Mouse (Mus musculus) lung, postnatal 0 days (tissue): ENCODE measurements around the gene Gm21981. TPM values are rescaled to one million over a fixed set of nuclear protein-coding genes. Genes with fewer than 3 reads are reported as not detected.

Experiments
- ATAC-seq: fragments of 200-750 bp; cut with Nextera tagmentation; 2 replicates; pipeline ENCODE4 v1.8.0; 2017; ENCODE audit warnings: moderate library complexity
- DNase-seq: peaks from one replicate; pipeline ENCODE4 v3.0.0-alpha.2; 2016; ENCODE audit warnings: low spot score
- H3K27ac ChIP-seq: fragments of 300-500 bp; sonication (generic); 2 replicates; pipeline ENCODE4 v1.5.1; 2014; ENCODE audit warnings: antibody characterized with exemption, mild to moderate bottlenecking, low read length, mixed read lengths
- H3K27me3 ChIP-seq: fragments of 300-500 bp; sonication (generic); replicated peaks from 2 replicates; pipeline ENCODE4 v1.6.1; 2014; ENCODE audit warnings: low read length, mixed read lengths; ENCODE audit not compliant: insufficient read depth
- H3K36me3 ChIP-seq: fragments of 300-500 bp; sonication (generic); 2 replicates; pipeline ENCODE4 v1.6.1; 2014; ENCODE audit warnings: low read length, mixed read lengths; ENCODE audit not compliant: insufficient read depth
- H3K4me1 ChIP-seq: fragments of 300-500 bp; sonication (generic); 2 replicates; pipeline ENCODE4 v1.6.1; 2014; ENCODE audit warnings: antibody characterized with exemption, low read depth, low read length, mixed read lengths; ENCODE audit not compliant: insufficient read depth
- H3K4me2 ChIP-seq: fragments of 300-500 bp; sonication (generic); replicated peaks from 2 replicates; pipeline ENCODE4 v1.6.1; 2014; ENCODE audit warnings: low read depth, mild to moderate bottlenecking, low read length, moderate library complexity, mixed read lengths
- H3K4me3 ChIP-seq: fragments of 300-500 bp; sonication (generic); 2 replicates; pipeline ENCODE4 v1.5.1; 2014; ENCODE audit warnings: low read depth, low read length
- H3K9ac ChIP-seq: fragments of 300-500 bp; sonication (generic); replicated peaks from 2 replicates; pipeline ENCODE4 v1.6.1; 2014; ENCODE audit warnings: low read depth, mild to moderate bottlenecking
- H3K9me3 ChIP-seq: fragments of 300-500 bp; sonication (generic); 2 replicates; pipeline ENCODE4 v1.6.1; 2016; ENCODE audit warnings: low read length, mixed read lengths
- CTCF ChIP-seq: IDR thresholded peaks from 2 replicates; pipeline ENCODE4 v1.5.1; 2016; ENCODE audit warnings: antibody characterized with exemption, mild to moderate bottlenecking
- EP300 ChIP-seq: IDR thresholded peaks from 2 replicates; pipeline ENCODE4 v1.6.1; 2016; ENCODE audit warnings: antibody characterized with exemption, mild to moderate bottlenecking, control low read depth
- WGBS: fragments of 180-500 bp; shearing (Covaris S2); extraction: QIAGEN DNeasy Blood & Tissue Kit; methylation state at CpG from one replicate; pipeline ENCODE4 v1.1.7; 2014; 5-methylcytosine and 5-hydroxymethylcytosine counted together
- polyA plus RNA-seq: library from polyadenylated mRNA; unstranded; fragments of >200 nt; fragmentation: Nextera tagmentation; extraction: Ambion mirVana; gene quantifications from 2 replicates; pipeline ENCODE4 v1.2.1, GENCODE M21; 2015

Gm21981 gene
- polyA plus RNA-seq, 1 experiment from 2014 or later = 0.18 TPM

DNA sequence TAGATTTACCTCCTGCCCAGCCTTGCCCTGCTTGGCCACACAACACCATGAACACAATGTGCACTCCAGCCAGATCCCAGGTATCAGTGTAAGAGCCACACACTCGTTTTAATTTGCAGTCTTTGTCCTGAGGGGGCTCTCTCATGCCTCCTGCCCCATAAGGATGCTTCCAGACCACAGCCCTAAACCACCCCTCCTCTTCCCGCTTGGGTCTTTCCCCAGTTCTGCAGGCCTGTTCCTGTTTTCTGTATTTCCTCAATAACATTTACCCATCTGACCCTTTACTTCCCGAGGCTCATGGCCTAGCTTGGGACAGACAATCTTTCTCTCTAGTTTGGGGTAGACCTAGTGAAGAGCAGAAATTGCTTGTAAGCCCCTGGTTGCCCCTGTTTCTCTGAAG, 20.8 kb upstream of the Gm21981 start:
- no peak for ATAC-seq
- no peaks in the 10 kb centered on the region for H3K36me3 ChIP-seq
- H3K4me3 ChIP-seq = no peak overlapping the region

DNA sequence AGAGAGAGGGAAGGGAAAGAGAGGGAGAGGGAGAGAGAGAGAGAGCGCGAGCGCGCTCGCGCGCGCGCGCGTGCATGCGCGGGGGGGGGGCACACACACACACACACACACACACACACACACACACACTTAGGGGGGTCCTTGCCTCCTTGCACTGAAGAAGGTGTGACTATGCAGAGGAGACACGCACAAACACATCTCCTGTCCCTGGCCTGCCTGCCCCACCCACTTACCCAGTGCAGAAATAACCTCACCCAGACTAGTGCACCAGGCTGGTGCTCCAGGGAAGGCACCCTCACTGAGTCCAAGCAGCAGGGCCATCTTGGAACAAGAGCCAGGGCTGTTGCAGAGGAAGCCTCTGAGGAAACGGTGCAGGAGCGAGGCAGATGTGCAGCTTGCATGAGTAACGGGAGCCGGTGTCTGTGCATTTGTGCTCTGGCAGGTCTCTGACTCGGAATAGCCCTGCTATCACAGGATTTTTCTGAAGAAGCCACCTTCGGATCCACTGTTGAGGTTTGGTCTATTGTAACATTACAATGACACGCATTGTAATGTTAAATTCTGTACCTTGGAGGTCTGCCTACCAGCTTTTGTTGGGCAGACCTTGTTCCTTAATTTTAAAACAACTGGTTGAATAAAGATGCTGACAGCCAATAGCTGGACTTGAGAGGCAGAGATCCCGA, 18.8 kb upstream of the Gm21981 start:
- no peak for TF ChIP-seq CTCF
- no peak for TF ChIP-seq EP300
- ATAC-seq = no peak
- 69% methylated on average over 9 of the region's 22 CpGs for WGBS

More for the DNA sequence above, 20.8 kb upstream of the Gm21981 start:
- TF ChIP-seq EP300 = no peak
- TF ChIP-seq CTCF = no peak
- Histone ChIP-seq H3K4me1 (no peaks in the 10 kb centered on the region), H3K9me3 (no peaks in the 10 kb centered on the region), H3K27me3 (no peaks in the 10 kb centered on the region), H3K9ac (no peak overlapping the region), H3K27ac (no peak overlapping the region), H3K4me2 (no peak overlapping the region)
- 40% methylated on average over 3 of the region's 3 CpGs for WGBS
- DNase-seq = no peak

GRCm38 (mm10) chr17:47711883-47712282, 17.6 kb upstream of the Gm21981 start:
- TF ChIP-seq EP300 (no peak), CTCF (no peak)
- Histone ChIP-seq H3K27me3 (no peaks in the 10 kb centered on the region), H3K36me3 (no peaks in the 10 kb centered on the region), H3K4me1 (no peaks in the 10 kb centered on the region), H3K4me3 (no peak overlapping the region), H3K4me2 (no peak overlapping the region), H3K9ac (no peak overlapping the region), H3K27ac (no peak overlapping the region), H3K9me3 (no peaks in the 10 kb centered on the region)
- WGBS = 42% methylated on average over 6 of the region's 6 CpGs
- ATAC-seq (no peak), DNase-seq (no peak)

More for the DNA sequence above, 18.8 kb upstream of the Gm21981 start:
- Histone ChIP-seq H3K4me3 (no peak overlapping the region), H3K27ac (no peak overlapping the region), H3K4me2 (no peak overlapping the region), H3K36me3 (no peaks in the 10 kb centered on the region), H3K9me3 (no peaks in the 10 kb centered on the region), H3K27me3 (no peaks in the 10 kb centered on the region), H3K4me1 (no peaks in the 10 kb centered on the region), H3K9ac (no peak overlapping the region)
- no peak for DNase-seq

- DNase-seq (no peak), ATAC-seq (no peak)
- Histone ChIP-seq H3K36me3 (no peaks in the 10 kb centered on the region), H3K9me3 (no peaks in the 10 kb centered on the region), H3K9ac (no peak overlapping the region), H3K4me2 (no peak overlapping the region), H3K27me3 (no peaks in the 10 kb centered on the region), H3K4me1 (no peaks in the 10 kb centered on the region), H3K27ac (no peak overlapping the region), H3K4me3 (no peak overlapping the region)
- TF ChIP-seq EP300 (no peak), CTCF (no peak)
- WGBS = 54% methylated on average over 3 of the region's 3 CpGs
Observed at GRCm38 (mm10) chr17:47710036-47710435, 15.8 kb upstream of the Gm21981 start.

DNA sequence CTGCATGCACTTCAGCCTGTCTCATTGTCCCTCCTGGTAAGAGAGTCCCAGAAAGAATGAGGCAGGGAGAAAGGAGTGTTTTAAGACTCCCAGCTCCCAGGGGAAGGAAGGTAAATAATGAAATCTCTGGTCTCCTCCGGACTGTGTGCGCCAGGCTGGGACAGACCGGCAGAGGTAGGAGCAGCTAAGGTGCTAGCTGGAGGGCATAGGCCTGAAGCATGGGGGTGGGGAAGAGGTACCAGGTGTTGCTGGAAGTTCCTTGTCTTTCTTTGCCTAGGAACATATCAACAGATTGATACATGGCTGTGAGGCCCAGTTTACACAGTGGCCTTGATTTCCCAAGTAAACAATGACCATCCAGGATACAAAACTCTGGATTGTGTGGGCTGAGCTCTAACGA, 14.7 kb upstream of the Gm21981 start:
- no peaks in the 10 kb centered on the region for H3K4me1 ChIP-seq
- ATAC-seq = no peak
- no peak overlapping the region for H3K27ac ChIP-seq

GRCm38 (mm10) chr17:47707961-47708360, 13.7 kb upstream of the Gm21981 start:
- TF ChIP-seq CTCF (no peak), EP300 (no peak)
- WGBS = 63% methylated on average over 3 of the region's 3 CpGs
- DNase-seq (no peak), ATAC-seq (no peak)
- Histone ChIP-seq H3K4me2 (no peak overlapping the region), H3K27ac (no peak overlapping the region), H3K4me1 (no peaks in the 10 kb centered on the region), H3K4me3 (no peak overlapping the region), H3K9me3 (no peaks in the 10 kb centered on the region), H3K27me3 (no peaks in the 10 kb centered on the region), H3K36me3 (no peaks in the 10 kb centered on the region), H3K9ac (no peak overlapping the region)

More for the DNA sequence above, 14.7 kb upstream of the Gm21981 start:
- TF ChIP-seq EP300 = no peak
- no peak for TF ChIP-seq CTCF
- no peaks in the 10 kb centered on the region for H3K27me3 ChIP-seq
- H3K9ac ChIP-seq = no peak overlapping the region
- no peak for DNase-seq
- 47% methylated on average over 4 of the region's 4 CpGs for WGBS
- H3K4me2 ChIP-seq = no peak overlapping the region
- no peaks in the 10 kb centered on the region for H3K36me3 ChIP-seq
- no peaks in the 10 kb centered on the region for H3K9me3 ChIP-seq
- no peak overlapping the region for H3K4me3 ChIP-seq

DNA sequence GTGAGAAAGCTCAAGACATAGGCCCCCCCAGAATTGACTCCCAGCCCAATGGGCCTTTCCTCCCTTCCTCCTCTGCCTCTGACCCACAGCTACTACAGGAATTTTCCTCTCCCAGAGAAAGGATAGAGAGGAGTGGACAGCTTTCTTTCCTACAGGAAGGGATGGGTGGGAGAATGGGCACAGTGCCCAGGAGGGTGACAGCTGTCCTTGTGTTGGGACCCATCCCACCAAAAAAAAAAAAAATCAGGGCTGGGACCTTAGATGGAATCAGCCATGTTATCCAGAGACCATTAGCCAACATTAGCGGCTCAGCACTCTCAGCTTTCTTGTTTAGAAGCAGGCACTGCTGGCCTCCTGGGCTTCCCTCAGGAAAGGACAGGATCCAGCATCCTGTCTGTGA, 11.9 kb upstream of the Gm21981 start:
- no peaks in the 10 kb centered on the region for H3K4me1 ChIP-seq
- no peaks in the 10 kb centered on the region for H3K27me3 ChIP-seq
- H3K9me3 ChIP-seq = no peaks in the 10 kb centered on the region
- no peak overlapping the region for H3K27ac ChIP-seq
- no peak for TF ChIP-seq CTCF
- TF ChIP-seq EP300 = no peak
- H3K9ac ChIP-seq = no peak overlapping the region
- no peak for DNase-seq
- no peak for ATAC-seq
- H3K4me2 ChIP-seq = no peak overlapping the region
- H3K4me3 ChIP-seq = no peak overlapping the region
- whole genome bisulfite sequencing = 58% methylated on average over 1 of the region's 1 CpGs
- no peaks in the 10 kb centered on the region; the same call in 1 of the 2 replicates for H3K36me3 ChIP-seq
